Mouse (Mus musculus) limb, embryonic 13.5 days (tissue): ENCODE measurements around the gene Sirt2. TPM values are rescaled to one million over a fixed set of nuclear protein-coding genes. Genes with fewer than 3 reads are reported as not detected.

ENCODE experiments used
- ATAC-seq: fragments of 200-750 bp; cut with Nextera tagmentation; 2 replicates; pipeline ENCODE4 v1.8.0; 2017; ENCODE audit warnings: low read depth, moderate number of reproducible peaks, moderate TSS enrichment; ENCODE audit not compliant: low FRiP score
- H3K27ac ChIP-seq: fragments of 300-500 bp; sonication (generic); 2 replicates; pipeline ENCODE4 v1.5.1; 2015; ENCODE audit warnings: inconsistent platforms, mild to moderate bottlenecking, moderate library complexity
- H3K27me3 ChIP-seq: fragments of 300-500 bp; sonication (generic); 2 replicates; pipeline ENCODE4 v1.6.1; 2015; ENCODE audit warnings: mild to moderate bottlenecking, inconsistent platforms
- H3K36me3 ChIP-seq: fragments of 300-500 bp; sonication (generic); 2 replicates; pipeline ENCODE4 v1.6.1; 2015; ENCODE audit warnings: inconsistent platforms, mild to moderate bottlenecking, moderate library complexity
- H3K4me1 ChIP-seq: fragments of 300-500 bp; sonication (generic); 2 replicates; pipeline ENCODE4 v1.6.1; 2015; ENCODE audit warnings: inconsistent platforms
- H3K4me2 ChIP-seq: fragments of 300-500 bp; sonication (generic); replicated peaks from 2 replicates; pipeline ENCODE4 v1.6.1; 2015; ENCODE audit warnings: inconsistent platforms, mild to moderate bottlenecking, moderate library complexity
- H3K4me3 ChIP-seq: fragments of 300-500 bp; sonication (generic); 2 replicates; pipeline ENCODE4 v1.5.1; 2015; ENCODE audit warnings: moderate library complexity, mild to moderate bottlenecking, inconsistent platforms
- H3K9ac ChIP-seq: fragments of 300-500 bp; sonication (generic); 2 replicates; pipeline ENCODE4 v1.6.1; 2015; ENCODE audit warnings: mild to moderate bottlenecking, inconsistent platforms
- H3K9me3 ChIP-seq: fragments of 300-500 bp; sonication (generic); 2 replicates; pipeline ENCODE4 v1.6.1; 2016; ENCODE audit warnings: inconsistent platforms
- WGBS: fragments of 180-500 bp; shearing (Covaris S2); methylation state at CpG from one replicate; pipeline ENCODE4 v1.1.7; 2015; 5-methylcytosine and 5-hydroxymethylcytosine counted together
- polyA plus RNA-seq: library from polyadenylated mRNA; unstranded; fragments of >200 nt; fragmentation: Nextera tagmentation; extraction: Ambion mirVana; gene quantifications from 2 replicates; pipeline ENCODE4 v1.2.1, GENCODE M21; 2015

Gene Sirt2
- polyA plus RNA-seq, 1 experiment from 2014 or later: 87.8 TPM

DNA sequence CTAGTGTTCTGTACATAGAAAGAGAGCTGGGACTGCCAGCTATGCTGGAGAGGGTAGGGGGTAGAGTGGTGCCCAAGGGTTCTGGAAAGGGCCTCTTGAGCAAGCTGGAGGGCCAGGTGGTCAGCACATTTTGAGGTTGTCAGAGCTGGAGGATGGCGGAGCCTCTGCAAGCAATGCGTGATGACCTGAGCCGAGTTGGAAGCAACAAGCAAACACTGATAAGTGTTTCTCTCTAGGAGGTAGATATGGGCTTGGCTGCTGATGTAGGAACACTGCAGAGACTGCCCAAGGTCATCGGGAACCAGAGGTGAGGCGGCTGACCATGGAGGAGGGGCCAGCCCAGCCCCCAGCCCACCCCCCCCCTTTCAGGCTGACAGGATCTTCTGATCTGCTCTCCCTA is 64.4 kb downstream of the Sirt2 start:
- Histone ChIP-seq H3K27ac (no peak overlapping the region), H3K27me3 (no peaks in the 10 kb centered on the region), H3K4me2 (no peak overlapping the region), H3K4me1 (peaks cover 5% of the 10 kb centered on the region), H3K36me3 (peaks cover 34% of the 10 kb centered on the region), H3K4me3 (no peak overlapping the region), H3K9ac (no peak overlapping the region), H3K9me3 (no peaks in the 10 kb centered on the region)
- WGBS: 95% methylated on average over 5 of the region's 5 CpGs
- no peak for ATAC-seq

DNA sequence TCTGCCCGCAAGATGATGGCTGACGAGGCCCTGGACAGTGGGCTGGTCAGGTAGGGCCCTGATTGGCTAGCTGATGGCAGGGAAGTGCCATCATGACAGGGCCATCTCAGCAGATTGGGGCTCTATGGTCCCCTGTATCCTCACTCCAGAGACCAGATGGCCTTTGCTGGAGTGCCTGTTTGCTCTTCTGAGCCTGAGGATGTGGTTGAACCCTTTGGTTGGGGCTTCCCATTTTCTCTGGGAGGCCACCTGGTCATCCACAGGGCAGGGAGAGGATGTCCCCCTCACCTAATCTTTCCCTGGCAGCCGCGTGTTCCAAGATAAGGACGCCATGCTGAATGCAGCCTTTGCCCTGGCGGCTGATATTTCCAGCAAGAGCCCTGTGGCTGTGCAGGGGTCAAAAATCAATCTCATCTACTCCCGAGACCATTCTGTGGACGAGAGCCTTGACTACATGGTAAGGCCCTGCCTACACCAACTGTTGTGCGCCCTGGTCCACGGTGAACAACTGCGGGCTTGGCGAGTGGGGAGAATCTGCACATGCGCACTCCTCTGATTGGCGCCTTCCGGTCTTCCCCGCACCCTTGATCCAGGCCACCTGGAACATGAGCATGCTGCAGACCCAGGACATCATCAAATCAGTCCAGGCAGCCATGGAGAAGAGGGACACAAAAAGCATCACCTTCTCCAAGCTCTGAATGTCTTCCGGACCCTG is 65.0 kb downstream of the Sirt2 start:
- no peak overlapping the region for H3K9ac ChIP-seq
- no peak overlapping the region for H3K4me3 ChIP-seq
- H3K4me1 ChIP-seq: no peaks in the 10 kb centered on the region
- no peak for ATAC-seq
- no peak overlapping the region for H3K27ac ChIP-seq
- H3K36me3 ChIP-seq: peaks cover 34% of the 10 kb centered on the region
- WGBS: 92% methylated on average over 17 of the region's 17 CpGs
- no peak overlapping the region for H3K4me2 ChIP-seq
- H3K9me3 ChIP-seq: no peaks in the 10 kb centered on the region
- H3K27me3 ChIP-seq: no peaks in the 10 kb centered on the region

GRCm38 (mm10) chr7:28832137-28832536 is 65.6 kb downstream of the Sirt2 start:
- WGBS: 67% methylated on average over 6 of the region's 6 CpGs

GRCm38 (mm10) chr7:28833723-28834347 is 67.3 kb downstream of the Sirt2 start, which contains the start of gene Lgals4:
Lgals4 (plus strand) TSS chr7:28833854.
- WGBS: 85% methylated on average over 6 of the region's 6 CpGs
- Histone ChIP-seq H3K9ac (no peak within 1 kb of the TSS), H3K36me3 (peaks cover 34% of the 10 kb centered on the region), H3K27me3 (no peaks in the 10 kb centered on the region), H3K4me1 (no peaks in the 10 kb centered on the region), H3K4me3 (no peak within 1 kb of the TSS), H3K4me2 (no peak within 1 kb of the TSS), H3K9me3 (no peaks in the 10 kb centered on the region), H3K27ac (no peak within 1 kb of the TSS)
- ATAC-seq: no peak

More at GRCm38 (mm10) chr7:28832137-28832536, 65.6 kb downstream of the Sirt2 start:
- Histone ChIP-seq H3K36me3 (peaks cover 34% of the 10 kb centered on the region), H3K4me2 (no peak overlapping the region), H3K4me1 (no peaks in the 10 kb centered on the region), H3K27ac (no peak overlapping the region), H3K27me3 (no peaks in the 10 kb centered on the region), H3K9ac (no peak overlapping the region), H3K4me3 (no peak overlapping the region), H3K9me3 (no peaks in the 10 kb centered on the region)
- no peak for ATAC-seq

DNA sequence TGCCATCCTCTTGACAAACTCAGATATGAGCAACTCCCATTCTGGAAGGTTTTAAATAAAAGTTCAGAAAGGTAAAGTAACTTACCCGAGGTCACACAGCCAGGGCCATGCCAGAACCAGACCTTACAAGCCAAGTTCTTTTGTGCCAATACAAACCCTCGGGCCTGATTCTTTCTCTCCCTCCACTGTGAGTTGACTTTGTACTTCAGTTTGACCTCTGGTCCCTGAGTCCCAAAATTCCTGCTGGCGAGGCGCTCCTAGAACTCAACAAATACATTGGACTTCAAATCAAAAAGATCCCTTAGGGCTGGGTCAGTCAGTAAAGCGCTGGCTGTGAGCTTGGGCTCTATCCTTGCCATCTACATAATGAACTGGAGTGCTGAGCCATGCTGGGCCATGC is 70.4 kb downstream of the Sirt2 start:
- Histone ChIP-seq H3K9ac (no peak overlapping the region), H3K27me3 (no peaks in the 10 kb centered on the region), H3K4me3 (no peak overlapping the region), H3K9me3 (no peaks in the 10 kb centered on the region), H3K4me2 (no peak overlapping the region), H3K27ac (no peak overlapping the region), H3K4me1 (no peaks in the 10 kb centered on the region), H3K36me3 (peaks cover 7% of the 10 kb centered on the region)
- WGBS: 85% methylated on average over 5 of the region's 5 CpGs
- ATAC-seq: no peak

Other genes with a start within 250 kb of the Sirt2 start
- gene Ifnl3, start 243.9 kb upstream of the Sirt2 start, polyA plus RNA-seq: not detected in 2 replicates
- gene Sycn, start 225.8 kb upstream of the Sirt2 start, polyA plus RNA-seq: not detected in 2 replicates
- not detected in 2 replicates for gene Nccrp1, start 219.5 kb upstream of the Sirt2 start, polyA plus RNA-seq
- 26.7 and 31.7 TPM in 2 replicates for gene Samd4b, start 168.6 kb upstream of the Sirt2 start, polyA plus RNA-seq
- 33.2 and 33.4 TPM in 2 replicates for gene Pak4, start 168.6 kb upstream of the Sirt2 start, polyA plus RNA-seq
- gene Acp7, start 135.4 kb upstream of the Sirt2 start, polyA plus RNA-seq: not detected in 2 replicates
- 7.0 and 7.6 TPM in 2 replicates for gene Fbxo27, start 73.9 kb upstream of the Sirt2 start, polyA plus RNA-seq
- 31.8 and 33.9 TPM in 2 replicates for gene Fbxo17, start 49.9 kb upstream of the Sirt2 start, polyA plus RNA-seq
- 113 and 114 TPM in 2 replicates for gene Mrps12, start 24.9 kb upstream of the Sirt2 start, polyA plus RNA-seq
- 26.7 and 30.4 TPM in 2 replicates for gene Sars2, start 24.7 kb upstream of the Sirt2 start, polyA plus RNA-seq
- gene Ccer2, start 10.6 kb upstream of the Sirt2 start, polyA plus RNA-seq: not detected in 2 replicates
- 41.7 and 46.0 TPM in 2 replicates for gene Nfkbib, start 777 bp downstream of the Sirt2 start, polyA plus RNA-seq
- gene Rinl, start 22.2 kb downstream of the Sirt2 start, polyA plus RNA-seq: 3.1 and 3.6 TPM in 2 replicates
- gene Hnrnpl, start 41.8 kb downstream of the Sirt2 start, polyA plus RNA-seq: 284 and 285 TPM in 2 replicates
- gene Ech1, start 58.5 kb downstream of the Sirt2 start, polyA plus RNA-seq: 155 TPM in 2 replicates
- 9.6 and 10.3 TPM in 2 replicates for gene Lgals4, start 67.1 kb downstream of the Sirt2 start, polyA plus RNA-seq
- gene Lgals7, start 97.1 kb downstream of the Sirt2 start, polyA plus RNA-seq: 7.6 and 10.3 TPM in 2 replicates
- gene Capn12, start 114.7 kb downstream of the Sirt2 start, polyA plus RNA-seq: 0.94 and 0.97 TPM in 2 replicates
- gene Actn4, start 195.6 kb downstream of the Sirt2 start, polyA plus RNA-seq: 270 and 300 TPM in 2 replicates
- 422 and 454 TPM in 2 replicates for gene Eif3k, start 215.1 kb downstream of the Sirt2 start, polyA plus RNA-seq
- 9.5 and 10.0 TPM in 2 replicates for gene Map4k1, start 215.3 kb downstream of the Sirt2 start, polyA plus RNA-seq